ENCODE assay signal across 28 mouse cellular contexts in genomic region chr2:152556655-152557054, GRCm38 (mm10). TPM values are rescaled to one million over a fixed set of nuclear protein-coding genes. Genes with fewer than 3 reads are reported as not detected.
"Had no signal": no experiment of that assay in that cellular context is flagged by ENCODE, and none has a peak within 500 bp of the region (broad histone marks: within the 10 kb centered on the region; RNA-seq: fewer than 3 reads in every experiment).

No protein-coding gene starts in this region.

- H3K4me3 ChIP-seq: midbrain, embryonic 10.5 days; midbrain, embryonic 12.5 days; myocyte; neural tube, embryonic 12.5 days had no signal

- H3K27ac ChIP-seq: midbrain, embryonic 10.5 days; midbrain, embryonic 12.5 days; neural tube, embryonic 12.5 days had no signal

- ATAC-seq: midbrain, embryonic 16.5 days had no signal

- H3K36me3 ChIP-seq: midbrain, embryonic 10.5 days; midbrain, embryonic 12.5 days; neural tube, embryonic 12.5 days had no signal

- H3K9me3 ChIP-seq: midbrain, embryonic 10.5 days; midbrain, embryonic 12.5 days; neural tube, embryonic 12.5 days had no signal

- H3K4me1 ChIP-seq: neural tube, embryonic 12.5 days had no signal

- DNase-seq: lung, adult 18-20 months; lung, embryonic 14.5 days; lung, postnatal 10 days; lung, postnatal 4 days; midbrain, embryonic 14.5 days; retina, postnatal 1 day; right cerebral cortex, adult 18-20 months; right cerebral cortex, postnatal 25 days; right cerebral cortex, postnatal 4 days; spleen, adult 18-20 months; thymus, adult 18-20 months; thymus, postnatal 14 days; thymus, postnatal 36 days had no signal

- H3K27me3 ChIP-seq: midbrain, embryonic 12.5 days; neural tube, embryonic 12.5 days had no signal

RNA-seq across cellular contexts. Expression of gene Gm17416, which starts 12.5 kb away (rescaled TPM):
- total RNA-seq: megakaryocyte, adult 5-6 weeks; megakaryocyte-erythroid progenitor cell, adult 5-6 weeks; neutrophil, adult 5-6 weeks had no signal
- polyA plus RNA-seq: liver, embryonic 16.5 days; lung, embryonic 14.5 days; lung, embryonic 16.5 days; midbrain, embryonic 10.5 days; midbrain, embryonic 12.5 days; midbrain, embryonic 14.5 days; midbrain, embryonic 16.5 days; myocyte; neural tube, embryonic 12.5 days; neural tube, embryonic 14.5 days; small intestine, adult 2 months; stomach, embryonic 14.5 days; stomach, embryonic 16.5 days; thymus, postnatal 0 days had no signal

RNA-seq across cellular contexts. Expression of gene Defb21, which starts 15.9 kb away (rescaled TPM):
- total RNA-seq: megakaryocyte, adult 5-6 weeks; megakaryocyte-erythroid progenitor cell, adult 5-6 weeks; neutrophil, adult 5-6 weeks had no signal
- polyA plus RNA-seq: liver, embryonic 16.5 days; lung, embryonic 14.5 days; lung, embryonic 16.5 days; midbrain, embryonic 10.5 days; midbrain, embryonic 12.5 days; midbrain, embryonic 14.5 days; midbrain, embryonic 16.5 days; myocyte; neural tube, embryonic 12.5 days; neural tube, embryonic 14.5 days; small intestine, adult 2 months; stomach, embryonic 14.5 days; stomach, embryonic 16.5 days; thymus, postnatal 0 days had no signal

RNA-seq across cellular contexts. Expression of gene Defb29, which starts 16.8 kb away (rescaled TPM):
- total RNA-seq: megakaryocyte, adult 5-6 weeks; megakaryocyte-erythroid progenitor cell, adult 5-6 weeks; neutrophil, adult 5-6 weeks had no signal
- polyA plus RNA-seq: liver, embryonic 16.5 days; lung, embryonic 14.5 days; lung, embryonic 16.5 days; midbrain, embryonic 10.5 days; midbrain, embryonic 12.5 days; midbrain, embryonic 14.5 days; midbrain, embryonic 16.5 days; myocyte; neural tube, embryonic 12.5 days; neural tube, embryonic 14.5 days; small intestine, adult 2 months; stomach, embryonic 14.5 days; stomach, embryonic 16.5 days; thymus, postnatal 0 days had no signal

RNA-seq across cellular contexts. Expression of gene Defb19, which starts 23.5 kb away (rescaled TPM):
- total RNA-seq: megakaryocyte, adult 5-6 weeks; megakaryocyte-erythroid progenitor cell, adult 5-6 weeks; neutrophil, adult 5-6 weeks had no signal
- polyA plus RNA-seq: liver, embryonic 16.5 days; lung, embryonic 14.5 days; lung, embryonic 16.5 days; midbrain, embryonic 10.5 days; midbrain, embryonic 12.5 days; midbrain, embryonic 14.5 days; midbrain, embryonic 16.5 days; myocyte; neural tube, embryonic 12.5 days; neural tube, embryonic 14.5 days; small intestine, adult 2 months; stomach, embryonic 14.5 days; stomach, embryonic 16.5 days had no signal

RNA-seq across cellular contexts. Expression of gene Defb28, which starts 38.6 kb away (rescaled TPM):
- total RNA-seq: megakaryocyte, adult 5-6 weeks; megakaryocyte-erythroid progenitor cell, adult 5-6 weeks; neutrophil, adult 5-6 weeks had no signal
- polyA plus RNA-seq: liver, embryonic 16.5 days; lung, embryonic 14.5 days; lung, embryonic 16.5 days; midbrain, embryonic 10.5 days; midbrain, embryonic 12.5 days; midbrain, embryonic 14.5 days; midbrain, embryonic 16.5 days; myocyte; neural tube, embryonic 12.5 days; neural tube, embryonic 14.5 days; small intestine, adult 2 months; stomach, embryonic 14.5 days; stomach, embryonic 16.5 days; thymus, postnatal 0 days had no signal
